Mouse (Mus musculus) embryo, embryonic 10 days (tissue): ENCODE measurements at regions not wholly inside any gene's neighbourhood (a gene's known extent, or its start where the extent isn't known, plus 50 kb on each side); places are given as distances from the start of the nearest gene placed in this dataset.

ENCODE experiments used
- DNase-seq: peaks from one replicate; pipeline ENCODE4 v3.0.0-alpha.2; 2015; ENCODE audit warnings: low spot score

DNA sequence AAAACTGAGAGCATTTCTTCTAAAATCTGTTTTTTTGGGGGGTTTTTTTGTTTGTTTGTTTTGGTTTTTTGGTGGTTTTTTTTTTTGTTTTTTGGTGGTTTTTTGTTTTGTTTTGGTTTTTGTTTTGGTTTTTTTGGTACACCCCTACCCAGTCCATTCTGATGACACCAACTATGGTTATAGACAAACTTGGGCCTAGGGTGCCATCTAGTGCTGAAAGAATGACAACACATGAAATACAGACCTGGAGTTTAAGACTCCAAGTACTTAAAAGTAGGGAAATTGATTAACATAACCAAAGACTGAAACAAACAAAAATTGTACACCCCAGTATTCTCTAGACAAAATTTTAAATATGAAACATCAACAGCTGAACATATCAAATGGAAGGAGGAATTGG is 76.0 kb upstream of the Ano5 start:
- peak; percentile 82 for DNase-seq

DNA sequence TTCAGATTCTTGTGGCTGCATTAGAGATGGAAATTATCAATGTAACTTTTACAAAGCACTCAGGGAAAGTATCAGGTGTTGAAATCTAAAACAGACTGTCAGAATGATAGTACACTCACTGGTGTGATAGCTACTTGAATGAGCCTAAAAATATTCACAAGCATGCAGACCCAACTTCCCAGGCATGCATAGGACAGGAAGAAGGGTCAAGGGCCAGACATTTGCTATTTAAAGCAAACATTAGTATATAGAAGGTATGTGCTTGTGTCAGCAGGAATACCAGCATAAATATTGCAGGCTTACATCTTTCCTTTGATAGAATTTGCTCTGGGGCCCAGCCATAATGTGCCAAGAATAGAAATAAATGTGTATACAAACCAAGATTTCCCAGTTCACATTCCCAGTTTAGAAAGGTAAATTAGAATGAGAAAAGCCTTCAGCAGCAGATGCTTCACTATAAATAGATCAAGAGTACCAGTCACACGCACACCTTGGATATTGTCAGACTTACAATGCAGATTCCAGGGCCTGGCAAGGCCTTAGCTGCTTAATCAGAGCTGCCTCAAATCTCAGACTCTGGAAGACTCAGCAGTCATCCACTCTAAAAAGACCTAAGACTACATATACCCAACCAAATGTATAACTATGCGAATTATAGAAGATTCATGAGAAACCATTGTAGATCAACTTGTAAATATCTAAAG is 55.7 kb upstream of the Ano5 start:
- DNase-seq: no peak

DNA sequence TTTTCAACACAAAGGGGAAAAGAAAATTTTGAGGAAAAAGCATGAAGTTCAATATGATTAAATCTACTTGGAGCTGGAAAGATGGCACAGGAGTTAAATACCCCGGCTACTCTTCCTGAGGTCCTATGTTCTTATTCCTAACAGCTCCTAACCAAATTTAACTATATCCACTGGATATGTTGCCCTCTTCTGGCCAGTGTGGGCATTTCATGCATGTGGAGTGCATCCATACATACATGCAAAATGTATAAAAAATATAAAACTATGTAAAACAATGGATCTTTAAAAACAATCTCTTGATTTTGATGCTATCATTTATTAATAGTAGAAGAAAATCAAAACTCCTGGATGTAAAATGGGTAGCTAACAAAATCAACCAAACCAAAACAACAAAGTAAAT is 52.1 kb upstream of the Ano5 start:
- peak; percentile 9 for DNase-seq
